Mouse (Mus musculus) megakaryocyte-erythroid progenitor cell, adult 5 weeks (primary cell): ENCODE results near the gene Ppp1r8. TPM values are rescaled to one million over a fixed set of nuclear protein-coding genes. Genes with fewer than 3 reads are reported as not detected.

Experiments used
- polyA plus RNA-seq: library from polyadenylated mRNA; stranded (reverse); fragments of >175 nt; gene quantifications from 2 replicates; pipeline ENCODE4 v1.2.3, GENCODE M21; 2012

Gene Ppp1r8
- 48.2 and 54.9 TPM in 2 replicates for polyA plus RNA-seq

DNA sequence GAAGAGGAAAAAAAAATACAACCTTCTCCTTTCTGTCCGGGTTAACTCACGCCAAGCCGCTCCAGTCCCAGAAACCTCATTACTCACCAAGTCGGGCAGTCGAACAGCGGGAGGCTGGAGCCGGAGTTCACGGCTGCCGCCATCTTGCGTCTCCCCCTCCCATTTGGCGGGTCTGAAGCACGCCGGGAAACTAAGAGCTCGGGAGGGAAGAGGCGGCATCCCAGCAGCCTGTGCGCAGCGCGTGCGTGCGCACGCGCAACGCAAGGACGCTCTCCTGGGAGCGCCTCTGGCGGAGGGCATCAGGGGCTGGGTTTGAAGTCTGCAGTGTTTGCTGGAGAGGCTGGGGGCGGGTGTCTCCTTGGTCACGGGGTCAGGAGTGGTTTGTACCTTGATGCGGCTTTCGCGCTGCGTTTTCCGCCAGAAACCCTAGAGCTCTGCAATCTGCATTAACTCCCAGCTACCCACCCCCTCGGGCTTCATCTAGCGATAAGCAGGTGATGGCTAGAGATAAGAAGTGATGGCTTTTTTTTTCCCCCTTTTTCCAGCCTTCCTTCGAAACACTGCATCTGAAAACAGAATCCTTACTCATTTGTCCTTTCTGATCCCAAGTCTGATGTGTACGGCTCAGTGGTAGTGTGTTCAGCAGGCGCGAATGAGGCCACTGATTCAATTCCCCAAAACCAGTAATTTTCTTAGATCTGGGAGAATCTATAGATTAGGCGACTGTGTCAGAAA, at the start of gene Ppp1r8:
Gene Ppp1r8 (minus strand): TSS at position 200 of the 735 bp plus-strand sequence.

DNA sequence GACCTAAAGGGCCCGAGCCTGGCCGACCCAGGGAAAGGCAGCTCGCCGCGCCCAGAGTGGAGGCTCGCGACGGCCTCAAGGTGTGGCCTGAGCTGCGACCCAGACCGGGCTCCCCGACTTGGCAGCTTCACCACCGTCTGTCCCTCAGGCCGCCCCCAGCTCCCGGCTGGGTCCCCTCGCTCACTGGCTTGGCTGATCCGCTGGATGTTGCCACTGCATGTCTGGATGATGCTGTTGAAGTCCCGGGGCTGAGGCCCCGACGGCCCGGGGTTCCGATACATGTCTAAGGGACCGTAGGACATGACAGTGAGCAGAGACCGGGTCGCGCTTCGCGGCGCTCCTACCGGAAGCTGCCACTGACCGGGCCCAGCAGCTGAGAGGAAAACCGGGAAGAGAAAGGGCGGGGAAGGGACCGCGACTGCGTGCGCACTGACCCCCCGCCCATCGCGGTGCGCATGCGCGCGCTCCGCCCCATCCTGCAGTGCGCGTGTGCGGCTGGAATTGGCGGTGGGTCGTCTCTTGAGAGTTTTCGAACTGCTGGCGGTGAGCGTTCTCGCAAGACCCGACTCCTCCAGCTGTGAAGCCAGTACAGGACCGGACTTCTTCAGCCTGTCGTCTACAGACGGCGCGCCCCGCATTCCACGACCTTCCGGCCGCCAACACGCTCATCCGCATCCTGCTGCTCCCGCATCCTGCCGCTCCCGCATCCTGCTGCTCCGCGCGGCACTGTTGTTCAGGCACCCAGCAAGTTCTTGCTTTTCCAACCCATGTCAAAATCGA, 41.3 kb upstream of the Ppp1r8 start, which contains the start of gene Stx12:
Gene Stx12 (minus strand): TSS at position 446 of the 780 bp plus-strand sequence.

DNA sequence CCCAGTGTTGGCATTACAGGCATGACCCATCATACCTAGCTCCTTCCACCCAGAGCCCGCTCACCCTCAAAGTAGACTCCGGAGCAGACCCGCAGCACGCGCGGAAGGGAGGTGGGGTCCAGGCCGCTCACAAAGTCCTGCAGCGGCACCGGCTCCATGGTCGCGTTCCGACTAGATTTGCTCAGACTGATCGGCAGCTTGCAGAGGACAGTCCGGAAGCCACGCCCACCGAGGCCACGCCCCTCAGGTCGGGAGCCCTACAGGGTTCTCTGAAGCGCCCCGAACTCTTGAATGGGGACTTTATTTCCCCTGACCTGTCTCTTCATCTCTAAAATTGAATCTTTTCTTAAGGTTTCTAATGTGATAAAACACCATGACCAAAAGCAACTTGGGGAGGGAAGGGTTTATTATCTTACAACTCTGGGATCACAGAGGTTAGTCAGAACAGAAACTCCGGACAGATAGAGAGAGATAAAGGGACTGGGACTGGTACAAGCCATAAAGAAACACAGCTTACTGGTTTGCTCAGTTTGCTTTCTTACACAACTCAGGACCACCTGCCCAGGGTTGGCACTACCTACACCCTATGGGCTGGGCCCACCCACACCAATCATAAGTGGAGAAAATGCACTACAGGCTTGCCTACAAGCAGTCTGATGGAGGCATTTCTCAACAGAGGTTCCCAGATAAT, 46.6 kb downstream of the Ppp1r8 start, which contains the start of gene Themis2:
Gene Themis2 (minus strand): TSS at position 192 of the 691 bp plus-strand sequence.

Other genes starting within 250 kb of the Ppp1r8 start
- gene Eya3, start 204.2 kb downstream of the Ppp1r8 start, polyA plus RNA-seq, result 2.6 and 4.1 TPM in 2 replicates
- gene Xkr8, start 110.6 kb downstream of the Ppp1r8 start, polyA plus RNA-seq, result 0.74 and 0.90 TPM in 2 replicates
- 0.03 and 0.11 TPM in 2 replicates for gene Smpdl3b, start 85.9 kb downstream of the Ppp1r8 start, polyA plus RNA-seq
- gene Rpa2, start 74.8 kb downstream of the Ppp1r8 start, polyA plus RNA-seq, result 68.8 and 72.7 TPM in 2 replicates
- gene Themis2, start 46.8 kb downstream of the Ppp1r8 start, polyA plus RNA-seq, result 27.8 and 50.0 TPM in 2 replicates
- 5.6 and 6.6 TPM in 2 replicates for gene Stx12, start 41.3 kb upstream of the Ppp1r8 start, polyA plus RNA-seq
- 14.3 and 14.6 TPM in 2 replicates for gene Fam76a, start 79.4 kb upstream of the Ppp1r8 start, polyA plus RNA-seq
- 2.4 and 3.1 TPM in 2 replicates for gene Fgr, start 130.9 kb upstream of the Ppp1r8 start, polyA plus RNA-seq
- gene Ahdc1, start 168.1 kb upstream of the Ppp1r8 start, polyA plus RNA-seq, result 35.9 and 53.6 TPM in 2 replicates